Mouse (Mus musculus) heart, embryonic 13.5 days (tissue): ENCODE data around the gene Mmel1. TPM values are rescaled to one million over a fixed set of nuclear protein-coding genes. Genes with fewer than 3 reads are reported as not detected.

Source experiments
- ATAC-seq: fragments of 200-750 bp; cut with Nextera tagmentation; 2 replicates; pipeline ENCODE4 v1.8.0; 2017; ENCODE audit warnings: moderate TSS enrichment; ENCODE audit not compliant: insufficient number of reproducible peaks, low FRiP score, low TSS enrichment; ENCODE audit errors: extremely low read depth
- H3K27ac ChIP-seq: fragments of 300-500 bp; sonication (generic); replicated peaks from 2 replicates; pipeline ENCODE4 v1.5.1; 2015; ENCODE audit warnings: moderate library complexity, mild to moderate bottlenecking, inconsistent platforms
- H3K27me3 ChIP-seq: fragments of 300-500 bp; sonication (generic); replicated peaks from 2 replicates; pipeline ENCODE4 v1.6.1; 2015; ENCODE audit warnings: mild to moderate bottlenecking, inconsistent platforms
- H3K36me3 ChIP-seq: fragments of 300-500 bp; sonication (generic); 2 replicates; pipeline ENCODE4 v1.6.1; 2015; ENCODE audit warnings: mild to moderate bottlenecking, inconsistent platforms
- H3K4me1 ChIP-seq: fragments of 300-500 bp; sonication (generic); 2 replicates; pipeline ENCODE4 v1.6.1; 2015; ENCODE audit warnings: inconsistent platforms
- H3K4me2 ChIP-seq: fragments of 300-500 bp; sonication (generic); 2 replicates; pipeline ENCODE4 v1.6.1; 2015; ENCODE audit warnings: inconsistent platforms, mild to moderate bottlenecking, moderate library complexity
- H3K4me3 ChIP-seq: fragments of 300-500 bp; sonication (generic); 2 replicates; pipeline ENCODE4 v1.5.1; 2015; ENCODE audit warnings: moderate library complexity, mild to moderate bottlenecking, inconsistent platforms
- H3K9ac ChIP-seq: fragments of 300-500 bp; sonication (generic); 2 replicates; pipeline ENCODE4 v1.6.1; 2015; ENCODE audit warnings: inconsistent platforms, mild to moderate bottlenecking, moderate library complexity
- H3K9me3 ChIP-seq: fragments of 300-500 bp; sonication (generic); 2 replicates; pipeline ENCODE4 v1.6.1; 2016; ENCODE audit warnings: inconsistent platforms
- WGBS: fragments of 180-500 bp; shearing (Covaris S2); methylation state at CpG from one replicate; pipeline ENCODE4 v1.1.7; 2015; ENCODE audit warnings: mixed read lengths; 5-methylcytosine and 5-hydroxymethylcytosine counted together
- polyA plus RNA-seq: library from polyadenylated mRNA; unstranded; fragments of >200 nt; fragmentation: Nextera tagmentation; extraction: Ambion mirVana; gene quantifications from 2 replicates; pipeline ENCODE4 v1.2.1, GENCODE M21; 2015

Mmel1 gene
- polyA plus RNA-seq, 1 experiment from 2014 or later: 0.51 TPM

GRCm38 (mm10) chr4:154853881-154854280 lies 15.5 kb upstream of the Mmel1 start:
- peaks cover 57% of the 10 kb centered on the region for H3K27me3 ChIP-seq
- H3K9ac ChIP-seq: no peak overlapping the region
- no peaks in the 10 kb centered on the region for H3K36me3 ChIP-seq
- no peak overlapping the region for H3K27ac ChIP-seq
- no peak overlapping the region for H3K4me3 ChIP-seq
- H3K9me3 ChIP-seq: peaks cover 4% of the 10 kb centered on the region; the same call in 1 of the 2 replicates
- no peak overlapping the region for H3K4me2 ChIP-seq
- 62% methylated on average over 4 of the region's 4 CpGs for WGBS
- ATAC-seq: no peak
- H3K4me1 ChIP-seq: peaks cover 13% of the 10 kb centered on the region

GRCm38 (mm10) chr4:154854676-154855345 lies 14.6 kb upstream of the Mmel1 start:
- ATAC-seq: no peak
- H3K27ac ChIP-seq: no peak overlapping the region
- H3K27me3 ChIP-seq: peaks cover 66% of the 10 kb centered on the region
- peaks cover 4% of the 10 kb centered on the region; the same call in 1 of the 2 replicates for H3K9me3 ChIP-seq
- peaks cover 13% of the 10 kb centered on the region for H3K4me1 ChIP-seq
- H3K36me3 ChIP-seq: no peaks in the 10 kb centered on the region
- 53% methylated on average over 12 of the region's 12 CpGs for WGBS
- no peak overlapping the region for H3K9ac ChIP-seq
- H3K4me2 ChIP-seq: no peak overlapping the region
- H3K4me3 ChIP-seq: no peak overlapping the region

GRCm38 (mm10) chr4:154855721-154856479 lies 13.5 kb upstream of the Mmel1 start:
- peak overlapping the region; percentile 77 for H3K9ac ChIP-seq

GRCm38 (mm10) chr4:154856480-154856837 lies 12.9 kb upstream of the Mmel1 start:
- Histone ChIP-seq H3K27ac (no peak overlapping the region), H3K4me1 (peaks cover 13% of the 10 kb centered on the region), H3K27me3 (peaks cover 79% of the 10 kb centered on the region), H3K36me3 (no peaks in the 10 kb centered on the region), H3K9ac (peak overlapping the region; percentile 77), H3K9me3 (peaks cover 4% of the 10 kb centered on the region; the same call in 1 of the 2 replicates), H3K4me3 (peak overlapping the region; percentile 60), H3K4me2 (peak overlapping the region; percentile 92)
- 18% methylated on average over 9 of the region's 9 CpGs for WGBS
- ATAC-seq: no peak

More at GRCm38 (mm10) chr4:154855721-154856479, 13.5 kb upstream of the Mmel1 start:
- Histone ChIP-seq H3K4me3 (peak overlapping the region; percentile 60), H3K4me2 (peak overlapping the region; percentile 92), H3K27ac (no peak overlapping the region), H3K36me3 (no peaks in the 10 kb centered on the region), H3K4me1 (peaks cover 13% of the 10 kb centered on the region), H3K9me3 (peaks cover 4% of the 10 kb centered on the region; the same call in 1 of the 2 replicates), H3K27me3 (peaks cover 76% of the 10 kb centered on the region)
- under 1% methylated on average over 108 of the region's 110 CpGs for WGBS
- ATAC-seq: peak; percentile 67; the same call in 1 of the 2 replicates

GRCm38 (mm10) chr4:154856882-154857281 lies 12.5 kb upstream of the Mmel1 start:
- H3K4me1 ChIP-seq: peaks cover 13% of the 10 kb centered on the region
- H3K27ac ChIP-seq: no peak overlapping the region
- H3K4me2 ChIP-seq: peak overlapping the region; percentile 92
- H3K9ac ChIP-seq: peak overlapping the region; percentile 77; the same call in 1 of the 2 replicates
- peak overlapping the region; percentile 60 for H3K4me3 ChIP-seq
- H3K36me3 ChIP-seq: no peaks in the 10 kb centered on the region
- peaks cover 4% of the 10 kb centered on the region; the same call in 1 of the 2 replicates for H3K9me3 ChIP-seq
- 83% methylated on average over 7 of the region's 7 CpGs for WGBS
- H3K27me3 ChIP-seq: peaks cover 79% of the 10 kb centered on the region
- no peak for ATAC-seq

GRCm38 (mm10) chr4:154857366-154858240 lies 11.8 kb upstream of the Mmel1 start:
- peaks cover 79% of the 10 kb centered on the region for H3K27me3 ChIP-seq
- H3K4me2 ChIP-seq: no peak overlapping the region
- no peak overlapping the region for H3K4me3 ChIP-seq
- WGBS: 66% methylated on average over 10 of the region's 10 CpGs
- peaks cover 13% of the 10 kb centered on the region for H3K4me1 ChIP-seq
- no peak overlapping the region for H3K27ac ChIP-seq
- H3K9ac ChIP-seq: no peak overlapping the region
- no peak for ATAC-seq
- H3K9me3 ChIP-seq: peaks cover 4% of the 10 kb centered on the region; the same call in 1 of the 2 replicates
- H3K36me3 ChIP-seq: no peaks in the 10 kb centered on the region

- WGBS: 77% methylated on average over 3 of the region's 3 CpGs
- peaks cover 73% of the 10 kb centered on the region for H3K27me3 ChIP-seq
Measured at GRCm38 (mm10) chr4:154858601-154859000, 10.8 kb upstream of the Mmel1 start.

GRCm38 (mm10) chr4:154861967-154862366 lies 7.4 kb upstream of the Mmel1 start:
- H3K4me1 ChIP-seq: peaks cover 11% of the 10 kb centered on the region
- 62% methylated on average over 5 of the region's 5 CpGs for WGBS

More at GRCm38 (mm10) chr4:154858601-154859000, 10.8 kb upstream of the Mmel1 start:
- H3K4me1 ChIP-seq: peaks cover 13% of the 10 kb centered on the region
- ATAC-seq: no peak
- no peak overlapping the region for H3K27ac ChIP-seq
- H3K9ac ChIP-seq: no peak overlapping the region
- no peaks in the 10 kb centered on the region for H3K36me3 ChIP-seq
- no peak overlapping the region for H3K4me3 ChIP-seq
- H3K9me3 ChIP-seq: peaks cover 4% of the 10 kb centered on the region; the same call in 1 of the 2 replicates
- no peak overlapping the region for H3K4me2 ChIP-seq

GRCm38 (mm10) chr4:154863436-154863935 lies 5.9 kb upstream of the Mmel1 start:
- 82% methylated on average over 3 of the region's 3 CpGs for WGBS
- H3K36me3 ChIP-seq: no peaks in the 10 kb centered on the region
- ATAC-seq: no peak

More at GRCm38 (mm10) chr4:154861967-154862366, 7.4 kb upstream of the Mmel1 start:
- Histone ChIP-seq H3K27me3 (peaks cover 43% of the 10 kb centered on the region), H3K4me3 (no peak overlapping the region), H3K27ac (no peak overlapping the region), H3K36me3 (no peaks in the 10 kb centered on the region), H3K9me3 (peaks cover 1% of the 10 kb centered on the region; the same call in 1 of the 2 replicates), H3K9ac (no peak overlapping the region), H3K4me2 (no peak overlapping the region)
- no peak for ATAC-seq

GRCm38 (mm10) chr4:154864271-154864771 lies 5.1 kb upstream of the Mmel1 start:
- H3K4me1 ChIP-seq: peaks cover 11% of the 10 kb centered on the region
- WGBS: 1% methylated on average over 18 of the region's 18 CpGs
- peak overlapping the region; percentile 54 for H3K4me3 ChIP-seq
- no peaks in the 10 kb centered on the region for H3K9me3 ChIP-seq
- H3K9ac ChIP-seq: peak overlapping the region; percentile 82
- no peaks in the 10 kb centered on the region for H3K36me3 ChIP-seq
- peak overlapping the region; percentile 73 for H3K4me2 ChIP-seq
- H3K27me3 ChIP-seq: peaks cover 38% of the 10 kb centered on the region
- peak overlapping the region; percentile 80 for H3K27ac ChIP-seq
- peak; percentile 56; the same call in 1 of the 2 replicates for ATAC-seq

More at GRCm38 (mm10) chr4:154863436-154863935, 5.9 kb upstream of the Mmel1 start:
- Histone ChIP-seq H3K9ac (no peak overlapping the region), H3K27me3 (peaks cover 38% of the 10 kb centered on the region), H3K4me3 (no peak overlapping the region), H3K27ac (no peak overlapping the region), H3K4me2 (no peak overlapping the region; the same call in 1 of the 2 replicates), H3K9me3 (no peaks in the 10 kb centered on the region), H3K4me1 (peaks cover 11% of the 10 kb centered on the region)
